ENCODE assay signal across 8 mouse cellular contexts in genomic region chr2:155380261-155381059, GRCm38 (mm10). TPM values are rescaled to one million over a fixed set of nuclear protein-coding genes. Genes with fewer than 3 reads are reported as not detected.
DNase-seq lines count a peak whose midpoint lies in the region; ATAC-seq lines count a peak whose summit lies in the region.

TSS of gene Trp53inp2 (plus strand) at chr2:155381059.

- H3K27me3 ChIP-seq in lung, embryonic 16.5 days (ENCODE audit: control insufficient read depth, insufficient read depth, low read depth, low read length) = peaks cover 4% of the 10 kb centered on the region; the same call in 1 of the 2 replicates
- peaks cover 14% of the 10 kb centered on the region; the same call in 1 of the 2 replicates for H3K27me3 ChIP-seq in embryonic facial prominence, embryonic 12.5 days
- peaks cover 5% of the 10 kb centered on the region; the same call in 1 of the 2 replicates for H3K27me3 ChIP-seq in heart, embryonic 15.5 days
- peaks cover 42% of the 10 kb centered on the region for H3K27me3 ChIP-seq in megakaryocyte, embryonic 14.5 days (replicated peaks)

- no peaks in the 10 kb centered on the region for H3K36me3 ChIP-seq in lung, embryonic 16.5 days (ENCODE audit: control insufficient read depth, insufficient read depth, low read length)
- H3K36me3 ChIP-seq in embryonic facial prominence, embryonic 12.5 days = peaks cover 3% of the 10 kb centered on the region
- H3K36me3 ChIP-seq in heart, embryonic 15.5 days = peaks cover 5% of the 10 kb centered on the region; the same call in 1 of the 2 replicates
- H3K36me3 ChIP-seq in megakaryocyte, embryonic 14.5 days (replicated peaks; ENCODE audit: low read length) = peaks cover 4% of the 10 kb centered on the region

- peak within 1 kb of the TSS; percentile 98 for H3K4me3 ChIP-seq in lung, embryonic 16.5 days (ENCODE audit: low read length)
- peak within 1 kb of the TSS; percentile 82 for H3K4me3 ChIP-seq in embryonic facial prominence, embryonic 12.5 days
- H3K4me3 ChIP-seq in heart, embryonic 15.5 days = peak within 1 kb of the TSS; percentile 75
- H3K4me3 ChIP-seq in megakaryocyte, embryonic 14.5 days (replicated peaks) = peak within 1 kb of the TSS; percentile 93

- peak within 1 kb of the TSS; percentile 98 for H3K27ac ChIP-seq in lung, embryonic 16.5 days (ENCODE audit: low read length)
- H3K27ac ChIP-seq in embryonic facial prominence, embryonic 12.5 days = peak within 1 kb of the TSS; percentile 95
- H3K27ac ChIP-seq in heart, embryonic 15.5 days = peak within 1 kb of the TSS; percentile 98

- 50% methylated on average over 8 of the region's 8 CpGs for WGBS in lung, embryonic 16.5 days
- 41% methylated on average over 8 of the region's 8 CpGs for WGBS in embryonic facial prominence, embryonic 12.5 days
- WGBS in heart, embryonic 15.5 days = 57% methylated on average over 8 of the region's 8 CpGs

- H3K9ac ChIP-seq in lung, embryonic 16.5 days (ENCODE audit: low read length) = peak within 1 kb of the TSS; percentile 94
- peak within 1 kb of the TSS; percentile 85 for H3K9ac ChIP-seq in embryonic facial prominence, embryonic 12.5 days
- H3K9ac ChIP-seq in heart, embryonic 15.5 days = peak within 1 kb of the TSS; percentile 89

- no peaks in the 10 kb centered on the region for H3K9me3 ChIP-seq in lung, embryonic 16.5 days (ENCODE audit: control insufficient read depth, low read length)
- no peaks in the 10 kb centered on the region for H3K9me3 ChIP-seq in embryonic facial prominence, embryonic 12.5 days
- H3K9me3 ChIP-seq in heart, embryonic 15.5 days (replicated peaks) = no peaks in the 10 kb centered on the region
- 0 out of 2 replicates have a peak, but pooled peaks cover 2% of the 10 kb centered on the region for H3K9me3 ChIP-seq in megakaryocyte, embryonic 14.5 days

- peak within 1 kb of the TSS; percentile 95 for H3K4me2 ChIP-seq in lung, embryonic 16.5 days (ENCODE audit: low read depth, low read length)
- peak within 1 kb of the TSS; percentile 75 for H3K4me2 ChIP-seq in embryonic facial prominence, embryonic 12.5 days (replicated peaks)
- H3K4me2 ChIP-seq in heart, embryonic 15.5 days = peak within 1 kb of the TSS; percentile 83

- H3K4me1 ChIP-seq in lung, embryonic 16.5 days (replicated peaks; ENCODE audit: control insufficient read depth, insufficient read depth, low read length) = peaks cover 15% of the 10 kb centered on the region
- H3K4me1 ChIP-seq in embryonic facial prominence, embryonic 12.5 days = peaks cover 20% of the 10 kb centered on the region
- H3K4me1 ChIP-seq in heart, embryonic 15.5 days (replicated peaks) = peaks cover 32% of the 10 kb centered on the region
- H3K4me1 ChIP-seq in megakaryocyte, embryonic 14.5 days = peaks cover 39% of the 10 kb centered on the region

- DNase-seq in lung, adult 18-20 months = no peak
- peak; percentile 68 for DNase-seq in kidney, postnatal 14 days
- DNase-seq in natural killer cell, adult 2 months (ENCODE audit: low spot score in 2 of 2) = no peak

- ATAC-seq in lung, embryonic 16.5 days (ENCODE audit: low read depth) = no peak
- ATAC-seq in embryonic facial prominence, embryonic 12.5 days (ENCODE audit: insufficient number of reproducible peaks, insufficient read depth, low FRiP score, low TSS enrichment) = no peak
- ATAC-seq in heart, embryonic 15.5 days (replicated peaks; ENCODE audit: insufficient number of reproducible peaks, insufficient read depth, low FRiP score, low read depth) = no peak
- no peak for ATAC-seq in frontal cortex, adult (ENCODE audit: low TSS enrichment)

RNA-seq across cellular contexts. Expression of gene Trp53inp2, which starts in this region (rescaled TPM):
- polyA plus RNA-seq in lung, embryonic 16.5 days (2015; fragmentation: Nextera tagmentation; extraction: Ambion mirVana) = 20.3 and 22.8 TPM in 2 replicates
- polyA plus RNA-seq in embryonic facial prominence, embryonic 12.5 days (2016; fragmentation: Nextera tagmentation; extraction: Ambion mirVana) = 31.4 and 31.9 TPM in 2 replicates
- 103 and 116 TPM in 2 replicates for polyA plus RNA-seq in heart, embryonic 15.5 days (2015; fragmentation: Nextera tagmentation; extraction: Ambion mirVana)
- polyA plus RNA-seq in megakaryocyte, embryonic 14.5 days (2012; ENCODE audit: insufficient read depth, low replicate concordance) = 12.7 and 21.9 TPM in 2 replicates
